Mouse (Mus musculus): ENCODE results near the gene Brd3. TPM values are rescaled to one million over a fixed set of nuclear protein-coding genes. Genes with fewer than 3 reads are reported as not detected.

Brd3 gene
- polyA plus RNA-seq, 1 experiment, result not detected

- TF ChIP-seq CTCF (IDR thresholded peaks at IDR 0.05; ENCODE audit: insufficient read depth, low read depth, low read length), result no peak
- no peak for TF ChIP-seq POLR2A (IDR thresholded peaks at IDR 0.05; ENCODE audit: insufficient read depth, low read depth, low read length)
- Histone ChIP-seq H3K27ac (ENCODE audit: insufficient read depth, low read depth, low read length) (peak overlapping the region; percentile 81; the same call in 1 of the 2 replicates), H3K4me3 (ENCODE audit: insufficient read depth, low read depth, low read length) (peak overlapping the region; percentile 77), H3K4me1 (ENCODE audit: control insufficient read depth, insufficient read depth, low read length) (peaks cover 30% of the 10 kb centered on the region)
- WGBS, result 17% methylated on average over 11 of the region's 11 CpGs
Observed at GRCm38 (mm10) chr2:27476303-27477192, 30.9 kb downstream of the Brd3 start.

GRCm38 (mm10) chr2:27475495-27476302, 31.8 kb downstream of the Brd3 start:
- peak overlapping the region; percentile 77 for H3K4me3 ChIP-seq (ENCODE audit: insufficient read depth, low read depth, low read length)
- under 1% methylated on average over 86 of the region's 96 CpGs for WGBS
- H3K27ac ChIP-seq (ENCODE audit: insufficient read depth, low read depth, low read length), result peak overlapping the region; percentile 81
- no peak for TF ChIP-seq CTCF (IDR thresholded peaks at IDR 0.05; ENCODE audit: insufficient read depth, low read depth, low read length)
- peak; percentile 92 for TF ChIP-seq POLR2A (IDR thresholded peaks at IDR 0.05; ENCODE audit: insufficient read depth, low read depth, low read length)
- H3K4me1 ChIP-seq (ENCODE audit: control insufficient read depth, insufficient read depth, low read length), result peaks cover 38% of the 10 kb centered on the region

- under 1% methylated on average over 84 of the region's 84 CpGs for WGBS
- peak overlapping the region; percentile 23; the same call in 1 of the 2 replicates for H3K27ac ChIP-seq (ENCODE audit: insufficient read depth, low read depth, low read length)
- H3K4me3 ChIP-seq (ENCODE audit: insufficient read depth, low read depth, low read length), result peak overlapping the region; percentile 77
- peaks cover 43% of the 10 kb centered on the region for H3K4me1 ChIP-seq (ENCODE audit: control insufficient read depth, insufficient read depth, low read length)
- TF ChIP-seq POLR2A (IDR thresholded peaks at IDR 0.05; ENCODE audit: insufficient read depth, low read depth, low read length) (no peak), CTCF (IDR thresholded peaks at IDR 0.05; ENCODE audit: insufficient read depth, low read depth, low read length) (no peak)
Observed at GRCm38 (mm10) chr2:27474621-27475484, 32.6 kb downstream of the Brd3 start.

- Histone ChIP-seq H3K4me1 (ENCODE audit: control insufficient read depth, insufficient read depth, low read length) (peaks cover 50% of the 10 kb centered on the region), H3K4me3 (ENCODE audit: insufficient read depth, low read depth, low read length) (peak overlapping the region; percentile 19; the same call in 1 of the 2 replicates), H3K27ac (ENCODE audit: insufficient read depth, low read depth, low read length) (no peak overlapping the region)
- 15% methylated on average over 4 of the region's 4 CpGs for WGBS
- TF ChIP-seq CTCF (IDR thresholded peaks at IDR 0.05; ENCODE audit: insufficient read depth, low read depth, low read length) (no peak), POLR2A (IDR thresholded peaks at IDR 0.05; ENCODE audit: insufficient read depth, low read depth, low read length) (no peak)
Observed at GRCm38 (mm10) chr2:27473911-27474310, 33.6 kb downstream of the Brd3 start.

- no peak for TF ChIP-seq CTCF (IDR thresholded peaks at IDR 0.05; ENCODE audit: insufficient read depth, low read depth, low read length)
- no peak for TF ChIP-seq POLR2A (IDR thresholded peaks at IDR 0.05; ENCODE audit: insufficient read depth, low read depth, low read length)
- peaks cover 54% of the 10 kb centered on the region for H3K4me1 ChIP-seq (ENCODE audit: control insufficient read depth, insufficient read depth, low read length)
- no peak overlapping the region for H3K27ac ChIP-seq (ENCODE audit: insufficient read depth, low read depth, low read length)
- H3K4me3 ChIP-seq (ENCODE audit: insufficient read depth, low read depth, low read length), result no peak overlapping the region
- 61% methylated on average over 7 of the region's 7 CpGs for WGBS
Observed at GRCm38 (mm10) chr2:27473061-27473765, 34.2 kb downstream of the Brd3 start.

GRCm38 (mm10) chr2:27471170-27471584, 36.3 kb downstream of the Brd3 start:
- Histone ChIP-seq H3K4me1 (ENCODE audit: control insufficient read depth, insufficient read depth, low read length) (peaks cover 60% of the 10 kb centered on the region), H3K27ac (ENCODE audit: insufficient read depth, low read depth, low read length) (no peak overlapping the region), H3K4me3 (ENCODE audit: insufficient read depth, low read depth, low read length) (no peak overlapping the region)
- TF ChIP-seq CTCF (IDR thresholded peaks at IDR 0.05; ENCODE audit: insufficient read depth, low read depth, low read length) (no peak), POLR2A (IDR thresholded peaks at IDR 0.05; ENCODE audit: insufficient read depth, low read depth, low read length) (no peak)

GRCm38 (mm10) chr2:27470535-27470934, 36.9 kb downstream of the Brd3 start:
- Histone ChIP-seq H3K4me1 (ENCODE audit: control insufficient read depth, insufficient read depth, low read length) (peaks cover 62% of the 10 kb centered on the region), H3K4me3 (ENCODE audit: insufficient read depth, low read depth, low read length) (no peak overlapping the region), H3K27ac (ENCODE audit: insufficient read depth, low read depth, low read length) (no peak overlapping the region)
- 92% methylated on average over 2 of the region's 2 CpGs for WGBS
- TF ChIP-seq POLR2A (IDR thresholded peaks at IDR 0.05; ENCODE audit: insufficient read depth, low read depth, low read length) (no peak), CTCF (IDR thresholded peaks at IDR 0.05; ENCODE audit: insufficient read depth, low read depth, low read length) (no peak)

GRCm38 (mm10) chr2:27469991-27470355, 37.5 kb downstream of the Brd3 start:
- no peak for TF ChIP-seq CTCF (IDR thresholded peaks at IDR 0.05; ENCODE audit: insufficient read depth, low read depth, low read length)
- no peak for TF ChIP-seq POLR2A (IDR thresholded peaks at IDR 0.05; ENCODE audit: insufficient read depth, low read depth, low read length)
- H3K4me3 ChIP-seq (ENCODE audit: insufficient read depth, low read depth, low read length), result no peak overlapping the region
- peaks cover 62% of the 10 kb centered on the region for H3K4me1 ChIP-seq (ENCODE audit: control insufficient read depth, insufficient read depth, low read length)
- 64% methylated on average over 3 of the region's 3 CpGs for WGBS
- H3K27ac ChIP-seq (ENCODE audit: insufficient read depth, low read depth, low read length), result no peak overlapping the region

Measured in olfactory bulb, adult 2 months (tissue).